Mouse (Mus musculus) erythroblast, embryonic 14.5 days (primary cell): ENCODE measurements around the gene Rai14.

Experiments
- GATA1 ChIP-seq: IDR thresholded peaks from 2 replicates; pipeline ENCODE4 v1.6.1; 2012; ENCODE audit warnings: low read length, inconsistent platforms, mixed read lengths
- TAL1 ChIP-seq: IDR thresholded peaks from 3 replicates; pipeline ENCODE4 v1.6.1; 2012; ENCODE audit warnings: low read length, inconsistent platforms, mixed read lengths

DNA sequence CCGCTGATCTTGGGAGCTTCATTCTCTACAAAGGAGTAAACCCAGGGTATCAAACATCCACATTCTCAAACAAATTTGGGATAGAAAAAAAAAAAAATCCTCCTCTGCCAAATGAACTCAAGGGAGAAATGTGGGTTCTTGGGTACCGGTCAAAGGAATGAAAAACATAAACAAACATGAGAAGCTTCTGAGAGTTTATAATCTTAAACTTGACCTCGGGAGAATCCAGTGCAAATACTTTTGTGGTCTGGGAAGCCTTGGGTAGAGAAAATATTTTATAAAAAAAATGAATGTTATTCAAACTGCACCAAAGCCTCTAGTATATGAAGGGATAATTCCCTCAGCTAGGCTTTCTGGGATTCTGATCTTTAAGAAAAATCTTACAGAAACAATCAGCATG is 11.8 kb upstream of the Rai14 start:
- TF ChIP-seq GATA1 (no peak), TAL1 (no peak)
